Mouse (Mus musculus) brown adipose tissue, adult 24 weeks (tissue): ENCODE data around the gene Ttll5. TPM values are rescaled to one million over a fixed set of nuclear protein-coding genes. Genes with fewer than 3 reads are reported as not detected.
A peak's percentile ranks its signal among the peaks of the same experiment; 100 is the strongest.

Experiments used
- H3K27ac ChIP-seq: fragments of 200-500 bp; replicated peaks from 2 replicates; pipeline ENCODE4 v1.5.1; 2012; ENCODE audit warnings: low read depth, mild to moderate bottlenecking, low read length
- H3K4me1 ChIP-seq: fragments of 200-500 bp; 2 replicates; pipeline ENCODE4 v1.6.1; 2012; ENCODE audit warnings: low read length, mixed read lengths; ENCODE audit not compliant: control insufficient read depth, insufficient read depth, insufficient read length
- H3K4me3 ChIP-seq: fragments of 200-500 bp; 2 replicates; pipeline ENCODE4 v1.5.1; 2012; ENCODE audit warnings: low read depth, mild to moderate bottlenecking, low read length, moderate library complexity; ENCODE audit not compliant: insufficient read depth
- polyA plus RNA-seq: library from polyadenylated mRNA; stranded (reverse); fragments of >200 nt; gene quantifications from 2 replicates; pipeline ENCODE4 v1.2.4, GENCODE M21; 2012; ENCODE audit not compliant: missing spikeins, insufficient read depth, insufficient read length

The Ttll5 gene
- polyA plus RNA-seq, 1 experiment, result 12.2 TPM

GRCm38 (mm10) chr12:86014621-86015020, 190.2 kb downstream of the Ttll5 start:
- Histone ChIP-seq H3K4me1 (no peaks in the 10 kb centered on the region), H3K27ac (no peak overlapping the region), H3K4me3 (no peak overlapping the region)

GRCm38 (mm10) chr12:86015114-86015513, 190.7 kb downstream of the Ttll5 start:
- H3K4me1 ChIP-seq, result no peaks in the 10 kb centered on the region
- no peak overlapping the region for H3K27ac ChIP-seq
- H3K4me3 ChIP-seq, result no peak overlapping the region

GRCm38 (mm10) chr12:86017360-86017759, 192.9 kb downstream of the Ttll5 start:
- no peak overlapping the region for H3K27ac ChIP-seq
- H3K4me3 ChIP-seq, result no peak overlapping the region
- H3K4me1 ChIP-seq, result no peaks in the 10 kb centered on the region

GRCm38 (mm10) chr12:86021583-86021982, 197.1 kb downstream of the Ttll5 start:
- H3K27ac ChIP-seq, result no peak overlapping the region
- H3K4me1 ChIP-seq, result no peaks in the 10 kb centered on the region
- H3K4me3 ChIP-seq, result no peak overlapping the region

- H3K27ac ChIP-seq, result no peak overlapping the region
- H3K4me1 ChIP-seq, result no peaks in the 10 kb centered on the region
- H3K4me3 ChIP-seq, result no peak overlapping the region
Measured at GRCm38 (mm10) chr12:86022282-86022984, 198.0 kb downstream of the Ttll5 start.

- Histone ChIP-seq H3K4me3 (no peak overlapping the region), H3K27ac (no peak overlapping the region), H3K4me1 (no peaks in the 10 kb centered on the region)
Measured at GRCm38 (mm10) chr12:86023081-86023871, 198.8 kb downstream of the Ttll5 start.

- Histone ChIP-seq H3K27ac (peak overlapping the region; percentile 41), H3K4me1 (no peaks in the 10 kb centered on the region), H3K4me3 (no peak overlapping the region)
Measured at GRCm38 (mm10) chr12:86024426-86024825, 200.0 kb downstream of the Ttll5 start.

GRCm38 (mm10) chr12:86025480-86025879, 201.0 kb downstream of the Ttll5 start:
- no peak overlapping the region for H3K4me3 ChIP-seq
- H3K27ac ChIP-seq, result no peak overlapping the region
- no peaks in the 10 kb centered on the region for H3K4me1 ChIP-seq

- Histone ChIP-seq H3K4me3 (no peak overlapping the region), H3K27ac (no peak overlapping the region), H3K4me1 (no peaks in the 10 kb centered on the region)
Measured at GRCm38 (mm10) chr12:86027000-86027399, 202.5 kb downstream of the Ttll5 start.

GRCm38 (mm10) chr12:86027747-86028146, 203.3 kb downstream of the Ttll5 start:
- no peak overlapping the region for H3K4me3 ChIP-seq
- H3K4me1 ChIP-seq, result no peaks in the 10 kb centered on the region
- no peak overlapping the region for H3K27ac ChIP-seq

- Histone ChIP-seq H3K4me3 (no peak overlapping the region), H3K27ac (no peak overlapping the region), H3K4me1 (no peaks in the 10 kb centered on the region)
Measured at GRCm38 (mm10) chr12:86030932-86031331, 206.5 kb downstream of the Ttll5 start.

GRCm38 (mm10) chr12:86035586-86035985, 211.1 kb downstream of the Ttll5 start:
- Histone ChIP-seq H3K4me1 (no peaks in the 10 kb centered on the region), H3K4me3 (no peak overlapping the region), H3K27ac (no peak overlapping the region)

- Histone ChIP-seq H3K4me1 (no peaks in the 10 kb centered on the region), H3K4me3 (no peak overlapping the region), H3K27ac (no peak overlapping the region)
Measured at GRCm38 (mm10) chr12:86036368-86037166, 212.1 kb downstream of the Ttll5 start.

- no peak overlapping the region for H3K4me3 ChIP-seq
- H3K27ac ChIP-seq, result no peak overlapping the region
- H3K4me1 ChIP-seq, result no peaks in the 10 kb centered on the region
Measured at GRCm38 (mm10) chr12:86037235-86037921, 212.9 kb downstream of the Ttll5 start.

- Histone ChIP-seq H3K4me1 (no peaks in the 10 kb centered on the region), H3K27ac (no peak overlapping the region), H3K4me3 (no peak overlapping the region)
Measured at GRCm38 (mm10) chr12:86039078-86039477, 214.6 kb downstream of the Ttll5 start.
